Mouse (Mus musculus) induced T-regulatory cell, adult 2 months (primary cell): ENCODE measurements around the gene Tacr3.

ENCODE experiments used
- DNase-seq: peaks from one replicate; pipeline ENCODE4 v3.0.0-alpha.2; 2012; ENCODE audit warnings: low read depth

Gene Tacr3

GRCm38 (mm10) chr3:134828875-134829530 lies at the start of gene Tacr3:
TSS of gene Tacr3 (plus strand) at chr3:134829007.
- DNase-seq = no peak

GRCm38 (mm10) chr3:134828492-134828874 lies 324 bp upstream of the Tacr3 start:
- no peak for DNase-seq

DNA sequence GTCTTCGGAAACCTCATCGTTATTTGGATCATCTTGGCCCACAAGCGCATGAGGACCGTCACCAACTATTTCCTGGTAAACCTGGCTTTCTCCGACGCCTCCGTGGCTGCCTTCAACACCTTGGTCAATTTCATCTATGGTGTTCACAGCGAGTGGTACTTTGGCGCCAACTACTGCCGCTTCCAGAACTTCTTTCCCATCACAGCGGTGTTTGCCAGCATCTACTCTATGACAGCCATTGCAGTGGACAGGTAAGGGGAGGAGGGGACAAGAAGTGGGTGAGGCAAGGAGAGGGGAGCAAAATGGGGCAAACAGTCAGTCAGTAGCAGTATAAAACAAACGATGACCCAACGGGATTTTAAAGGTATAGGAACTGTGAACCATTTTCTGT lies 719 bp downstream of the Tacr3 start:
- DNase-seq = no peak

- DNase-seq = no peak
Observed at GRCm38 (mm10) chr3:134851342-134851741, 22.5 kb downstream of the Tacr3 start.

DNA sequence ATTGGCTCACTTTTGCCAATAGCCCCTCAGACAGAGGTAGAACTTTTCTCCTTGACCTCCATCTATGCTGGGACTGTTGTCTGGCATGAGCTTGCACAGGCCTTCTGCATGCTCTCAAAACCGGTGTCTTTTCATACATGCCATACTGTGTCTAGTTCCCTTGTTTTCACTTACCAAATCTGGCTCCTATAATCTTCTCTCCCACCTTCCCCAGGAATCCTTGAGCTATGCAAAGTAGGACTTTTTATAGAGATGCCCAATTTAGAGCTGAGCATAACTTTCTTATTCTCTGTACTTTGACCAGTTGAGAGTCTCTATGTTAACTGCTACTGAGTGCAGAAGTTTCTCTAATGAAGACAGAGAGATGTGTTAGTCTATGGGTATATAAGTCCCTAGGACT lies 48.9 kb downstream of the Tacr3 start:
- no peak for DNase-seq

- DNase-seq = no peak
Observed at GRCm38 (mm10) chr3:134895831-134896230, 67.0 kb downstream of the Tacr3 start.

DNA sequence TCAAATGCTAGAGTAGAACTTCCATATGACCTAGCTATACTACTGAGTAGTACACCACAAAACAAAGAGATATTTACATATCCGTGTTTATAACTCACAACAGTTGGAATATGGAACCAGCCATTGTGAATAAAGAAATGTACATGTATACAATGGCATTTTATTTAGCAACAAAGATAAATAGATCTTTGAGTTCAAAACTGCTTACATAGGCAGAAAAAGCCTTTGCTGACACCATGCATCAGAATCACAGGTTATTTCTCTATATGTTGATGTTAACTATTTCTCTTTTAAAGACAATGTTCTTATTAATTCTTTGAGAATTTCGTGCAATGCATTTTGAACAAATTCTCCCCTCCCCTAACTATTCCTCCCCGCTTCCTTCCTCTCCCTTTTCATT lies 80.1 kb downstream of the Tacr3 start:
- no peak for DNase-seq

- no peak for DNase-seq
Observed at GRCm38 (mm10) chr3:134934703-134935102, 105.9 kb downstream of the Tacr3 start.

DNA sequence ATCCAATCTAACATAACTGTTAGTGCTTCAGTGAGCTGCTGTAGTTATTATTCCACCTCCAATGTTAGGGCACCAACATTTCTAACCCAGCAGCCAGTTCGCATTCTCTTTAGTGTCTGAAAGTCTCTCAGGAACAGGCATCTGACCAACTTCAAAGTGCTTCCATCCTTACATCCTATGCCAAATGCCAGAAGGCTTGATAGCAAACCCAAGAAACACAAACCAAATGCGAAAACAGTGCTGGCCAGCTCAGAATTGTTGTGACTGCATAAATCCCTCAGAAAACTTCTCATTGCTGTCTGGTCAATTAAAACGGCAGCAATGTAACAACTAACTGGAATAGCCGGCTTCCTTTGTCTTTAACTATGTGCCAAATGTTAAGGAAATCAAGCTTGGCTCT lies 106.7 kb downstream of the Tacr3 start:
- no peak for DNase-seq

DNA sequence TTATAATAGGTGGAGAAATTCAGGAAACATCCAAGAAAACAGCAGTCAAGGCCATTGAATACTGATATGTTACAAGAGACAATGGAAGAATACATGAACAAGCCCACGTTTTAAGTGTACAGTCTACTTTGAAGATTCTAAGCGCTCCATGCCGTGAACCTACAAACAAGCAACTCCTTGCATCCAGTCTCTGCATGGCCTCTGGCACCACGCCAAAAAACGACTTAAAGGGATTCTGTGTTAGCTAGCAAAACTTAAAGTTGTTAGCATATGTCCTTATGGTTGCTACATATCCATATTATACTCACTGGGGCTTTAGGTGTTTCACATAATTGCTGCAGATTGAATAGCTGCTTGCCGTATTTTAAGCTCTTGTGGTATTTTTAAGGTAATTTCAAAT lies 134.7 kb downstream of the Tacr3 start:
- no peak for DNase-seq

DNA sequence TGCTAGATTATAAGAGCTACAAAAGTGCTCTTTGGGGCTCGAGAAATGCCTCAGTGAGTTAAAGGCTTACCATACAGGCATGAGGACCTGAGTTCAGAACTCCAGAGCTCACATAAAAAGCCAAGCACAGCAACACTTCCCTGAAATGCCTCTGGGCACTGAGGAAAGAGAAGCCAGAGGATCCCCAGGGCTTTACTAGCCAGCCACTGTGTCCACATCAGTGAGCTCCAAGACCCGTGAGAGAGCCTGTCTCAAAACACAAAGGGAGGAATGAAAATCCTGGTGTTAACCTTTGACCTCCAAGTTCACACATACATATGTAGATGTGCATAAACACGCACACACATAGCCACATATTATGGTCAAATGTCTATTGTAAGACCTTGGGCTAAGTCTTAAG lies 150.1 kb downstream of the Tacr3 start:
- DNase-seq = no peak

- DNase-seq = no peak
Observed at GRCm38 (mm10) chr3:134980140-134980539, 151.3 kb downstream of the Tacr3 start.
